Mouse (Mus musculus) E14TG2a.4 (cell line): ENCODE measurements around the gene Shisal1.

Experiments used
- CTCF ChIP-seq: conservative IDR thresholded peaks from 2 replicates; pipeline ENCODE4 v1.5.1; 2014; ENCODE audit warnings: low read length
- POU5F1 ChIP-seq: IDR thresholded peaks from 2 replicates; pipeline ENCODE4 v1.6.1; 2014; ENCODE audit warnings: low read length, borderline replicate concordance

GRCm38 (mm10) chr15:84490486-84490885 lies 43.6 kb upstream of the Shisal1 start:
- no peak for TF ChIP-seq POU5F1
- no peak for TF ChIP-seq CTCF
